Mouse (Mus musculus) left cerebral cortex, postnatal 36 days (tissue): ENCODE measurements around the gene Ddah1. TPM values are rescaled to one million over a fixed set of nuclear protein-coding genes. Genes with fewer than 3 reads are reported as not detected.

Experiments
- DNase-seq, 2 experiments: peaks; one replicate each; pipeline ENCODE4 v3.0.0; 2021 to 2022; ENCODE audit warnings: low spot score in 2 of 2, mixed read lengths in 1 of 2
- intact Hi-C: fragments of 180-260 bp; cut with DNase I; formaldehyde crosslinking; loops from one replicate; pipeline ENCODE4 v1.15.1; 2025
- total RNA-seq, 2 experiments: library from RNA; stranded (reverse); gene quantifications; 2 replicates each; pipeline ENCODE4 v1.2.3; 2021

Ddah1 gene
- 10 to 100 TPM; 60.0 to 64.4 TPM for total RNA-seq

- peak; percentile 75 to 81 for DNase-seq
- intact Hi-C loops, result loop anchor here (2.0 kb wide), 1 partner anchor 106 kb away; no protein-coding TSS in a partner anchor
Measured at GRCm38 (mm10) chr3:145758561-145759378, at the start of gene Ddah1. Ddah1 (plus strand) TSS chr3:145758675.

DNA sequence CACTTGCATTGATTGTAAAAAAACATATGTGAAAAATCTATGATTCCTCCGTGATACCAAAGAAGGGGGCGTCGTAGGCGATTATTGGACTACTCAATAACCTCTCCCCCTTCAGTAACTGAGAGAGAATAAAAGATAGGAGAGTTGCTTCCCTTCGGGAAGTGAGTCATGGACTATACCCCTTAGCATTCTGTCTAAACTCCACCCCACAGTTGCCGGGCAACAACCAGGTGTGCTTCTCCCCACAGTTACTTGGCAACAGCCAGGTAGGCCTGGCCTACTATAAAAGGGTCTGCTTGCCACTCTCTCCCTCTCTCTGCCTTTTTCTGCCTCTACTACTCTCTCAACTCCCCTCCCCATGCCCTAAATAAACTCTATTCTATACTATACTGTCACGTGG lies 42.6 kb upstream of the Ddah1 start:
- intact Hi-C loops, result no loop called here
- no peak for DNase-seq

GRCm38 (mm10) chr3:145719660-145720059 lies 38.8 kb upstream of the Ddah1 start:
- intact Hi-C loops, result no loop called here
- no peak for DNase-seq

DNA sequence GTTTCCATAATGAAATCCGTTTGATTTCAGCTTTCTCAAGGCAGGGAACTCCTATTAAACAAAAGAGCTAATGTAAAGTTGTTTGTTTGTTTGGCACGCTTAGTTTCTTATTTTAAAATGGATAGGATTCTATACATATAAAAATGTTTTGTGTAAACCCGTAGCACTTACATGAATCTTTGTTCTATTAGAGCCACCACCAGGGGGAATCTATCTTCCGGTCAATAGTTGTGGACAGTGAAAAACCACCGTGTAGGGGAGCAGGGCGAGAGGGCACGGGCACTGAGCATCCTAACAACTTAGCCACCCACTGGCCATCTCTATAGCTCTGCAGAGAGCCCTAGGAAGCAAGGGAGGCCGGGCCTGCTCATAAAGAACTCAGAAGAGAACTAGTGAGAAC lies 33.4 kb upstream of the Ddah1 start:
- intact Hi-C loops, result no loop called here

GRCm38 (mm10) chr3:145728336-145728735 lies 30.1 kb upstream of the Ddah1 start:
- no peak for DNase-seq
- intact Hi-C loops, result no loop called here

More for the DNA sequence above, 33.4 kb upstream of the Ddah1 start:
- DNase-seq, result no peak

- DNase-seq, result no peak
- intact Hi-C loops, result no loop called here
Measured at GRCm38 (mm10) chr3:145729531-145729930, 28.9 kb upstream of the Ddah1 start.

DNA sequence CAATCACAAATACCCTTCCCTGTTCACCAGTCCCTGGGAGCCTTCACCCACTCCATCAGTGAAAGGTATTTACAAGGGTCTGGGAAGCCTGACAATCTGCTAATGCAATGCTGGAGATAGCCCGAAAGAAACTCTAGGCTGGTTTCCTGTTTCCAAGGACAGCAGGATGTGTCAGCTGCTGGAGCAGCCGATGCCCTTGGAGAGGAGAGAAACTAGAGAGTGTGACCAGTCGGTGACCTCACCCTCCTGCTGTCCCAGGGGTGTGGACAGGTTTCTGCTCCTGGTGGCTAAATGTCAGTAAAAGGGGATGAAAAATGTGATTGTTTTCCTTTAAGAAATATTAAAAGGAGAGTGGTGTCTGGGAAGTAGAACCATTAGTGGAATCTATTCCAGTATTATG lies 28.4 kb upstream of the Ddah1 start:
- intact Hi-C loops, result no loop called here
- no peak for DNase-seq

GRCm38 (mm10) chr3:145734857-145735256 lies 23.6 kb upstream of the Ddah1 start:
- DNase-seq, result no peak
- intact Hi-C loops, result no loop called here

DNA sequence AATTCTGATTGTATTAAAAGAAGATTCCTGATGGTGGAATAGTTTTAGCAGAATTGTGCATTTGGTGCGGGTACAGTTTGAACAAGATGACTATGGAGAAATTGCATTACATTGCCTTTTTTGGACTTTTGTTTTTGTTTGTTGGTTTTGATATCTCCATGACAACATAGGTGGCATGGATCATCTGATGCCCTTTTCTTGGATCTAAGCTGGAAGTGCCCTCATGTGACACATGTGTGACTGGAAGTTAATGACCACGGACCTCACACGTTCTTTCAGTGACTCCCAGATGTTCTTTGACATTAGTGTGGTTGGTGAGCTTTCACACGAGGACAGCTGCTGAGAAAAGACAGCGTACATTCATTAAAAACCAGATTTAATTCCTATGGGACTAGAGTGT lies 21.9 kb upstream of the Ddah1 start:
- no peak for DNase-seq
- intact Hi-C loops, result no loop called here

- intact Hi-C loops, result no loop called here
Measured at GRCm38 (mm10) chr3:145738662-145739061, 19.8 kb upstream of the Ddah1 start.

DNA sequence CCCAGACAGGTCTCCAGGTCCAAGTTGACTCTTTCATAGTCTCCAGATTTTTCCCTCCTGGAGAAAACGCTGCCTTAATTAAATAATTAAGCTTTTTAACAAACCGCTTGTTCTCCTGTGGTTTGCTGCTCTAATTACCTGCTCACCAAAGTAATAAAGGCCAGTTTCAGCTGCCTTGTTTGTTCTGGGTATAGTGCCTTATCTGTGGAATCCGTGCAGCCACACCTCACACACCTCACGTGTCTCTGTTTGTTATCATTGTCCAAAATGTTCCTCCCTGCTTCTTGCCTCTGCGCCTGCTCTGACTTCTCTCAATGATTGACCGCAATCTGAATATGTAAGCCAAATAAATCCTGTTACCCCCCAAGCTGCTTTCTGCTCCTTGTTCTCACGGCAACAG lies 18.6 kb upstream of the Ddah1 start:
- intact Hi-C loops, result no loop called here
- DNase-seq, result no peak

More at GRCm38 (mm10) chr3:145738662-145739061, 19.8 kb upstream of the Ddah1 start:
- no peak for DNase-seq

- no peak for DNase-seq
- intact Hi-C loops, result no loop called here
Measured at GRCm38 (mm10) chr3:145743050-145743449, 15.4 kb upstream of the Ddah1 start.

GRCm38 (mm10) chr3:145743476-145744027 lies 14.9 kb upstream of the Ddah1 start:
- intact Hi-C loops, result no loop called here
- no peak for DNase-seq

- intact Hi-C loops, result no loop called here
- no peak for DNase-seq
Measured at GRCm38 (mm10) chr3:145748626-145749025, 9.8 kb upstream of the Ddah1 start.

GRCm38 (mm10) chr3:145756457-145756856 lies 2.0 kb upstream of the Ddah1 start:
- intact Hi-C loops, result no loop called here
- DNase-seq, result no peak

GRCm38 (mm10) chr3:145757177-145757576 lies 1.3 kb upstream of the Ddah1 start:
- intact Hi-C loops, result no loop called here
- DNase-seq, result no peak

GRCm38 (mm10) chr3:145757844-145758243 lies 631 bp upstream of the Ddah1 start:
- intact Hi-C loops, result loop anchor here (2.0 kb wide), 1 partner anchor 105 kb away; no protein-coding TSS in a partner anchor

DNA sequence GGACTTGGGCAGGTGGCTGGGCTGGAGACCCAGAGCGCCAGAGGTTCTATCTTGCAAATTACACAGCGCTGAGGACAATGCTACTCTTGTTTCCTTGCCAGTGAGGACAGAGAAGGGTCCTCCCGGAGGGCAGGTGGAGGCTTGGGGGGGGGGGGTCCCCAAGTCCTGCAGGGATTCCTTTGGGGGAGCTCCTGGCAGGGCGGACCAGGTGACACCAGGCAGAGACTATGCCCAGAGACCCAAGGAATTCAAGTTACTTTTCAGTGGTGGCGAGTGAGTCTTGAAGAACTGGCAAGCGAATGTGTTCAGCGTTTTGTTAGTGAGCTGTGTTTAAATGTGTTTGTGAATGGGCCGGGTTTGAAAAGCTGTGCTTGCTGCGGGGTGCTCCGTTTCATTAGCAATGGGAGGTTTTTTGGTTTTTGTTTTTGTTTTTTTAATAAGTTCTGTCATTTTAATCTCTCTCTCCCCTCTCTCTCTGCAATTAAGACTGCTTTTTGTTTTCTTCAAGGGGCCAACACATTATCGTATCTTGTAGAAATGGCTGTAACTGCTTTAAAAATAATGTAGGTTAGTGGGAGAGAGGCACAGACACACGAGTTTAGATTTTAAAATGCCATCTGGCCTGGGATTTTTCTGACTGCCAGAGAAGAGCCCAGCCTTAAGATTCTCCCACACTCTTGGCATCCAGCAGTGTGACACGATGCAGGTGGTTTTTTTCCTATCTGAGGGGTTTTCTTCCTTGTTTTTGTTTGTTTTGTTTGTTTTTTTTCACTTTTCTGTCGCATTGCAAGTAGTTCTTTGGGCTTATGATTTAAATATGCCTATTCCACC lies 1.1 kb downstream of the Ddah1 start:
- intact Hi-C loops, result loop anchor here (2.0 to 5.0 kb wide), 2 partner anchors 73 to 107 kb away; no protein-coding TSS in a partner anchor

More at GRCm38 (mm10) chr3:145757844-145758243, 631 bp upstream of the Ddah1 start:
- no peak for DNase-seq

GRCm38 (mm10) chr3:145760547-145760946 lies 2.1 kb downstream of the Ddah1 start:
- no peak for DNase-seq
- intact Hi-C loops, result loop anchor here (5.0 kb wide), 1 partner anchor 72 kb away; no protein-coding TSS in a partner anchor

More for the DNA sequence above, 1.1 kb downstream of the Ddah1 start:
- peak; percentile 18 to 28 for DNase-seq
